ENCODE assay signal across 23 mouse cellular contexts in the genomic region with DNA sequence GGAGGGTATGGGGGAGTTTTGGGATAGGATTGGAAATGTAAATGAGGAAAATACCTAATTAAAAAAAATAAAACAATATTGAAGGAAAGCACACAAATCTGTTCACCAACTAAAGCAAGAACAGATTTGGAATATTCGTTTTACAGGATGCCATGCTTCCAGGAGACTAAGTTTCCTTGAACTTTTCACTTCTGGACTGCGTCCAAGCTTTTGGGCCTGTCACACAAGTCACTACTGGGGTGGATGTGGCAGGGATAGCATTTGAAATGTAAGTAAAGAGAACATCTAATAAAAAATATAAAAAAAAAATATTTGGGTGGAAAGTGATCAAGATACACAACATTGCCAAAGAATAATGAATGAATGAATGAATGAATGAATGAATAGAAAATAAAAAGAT.
"Had no signal": no experiment of that assay in that cellular context is flagged by ENCODE, and none has a peak within 500 bp of the region (broad histone marks: within the 10 kb centered on the region; RNA-seq: fewer than 3 reads in every experiment).

No protein-coding gene starts in this region.

- H3K4me1 ChIP-seq: limb, embryonic 10.5 days; limb, embryonic 13.5 days; liver, embryonic 12.5 days; liver, embryonic 15.5 days; midbrain, embryonic 12.5 days; midbrain, embryonic 15.5 days; neural tube, embryonic 12.5 days; neural tube, embryonic 15.5 days had no signal

- H3K27me3 ChIP-seq: limb, embryonic 13.5 days; liver, embryonic 12.5 days; liver, embryonic 15.5 days; midbrain, embryonic 12.5 days; midbrain, embryonic 15.5 days; neural tube, embryonic 12.5 days; neural tube, embryonic 15.5 days had no signal

- ATAC-seq: liver, embryonic 12.5 days; midbrain, embryonic 15.5 days had no signal

- H3K4me3 ChIP-seq: layer of hippocampus, adult 2 months; limb, embryonic 10.5 days; limb, embryonic 13.5 days; liver, embryonic 12.5 days; liver, embryonic 15.5 days; midbrain, embryonic 12.5 days; midbrain, embryonic 15.5 days; neural tube, embryonic 12.5 days; neural tube, embryonic 15.5 days had no signal

- H3K9me3 ChIP-seq: limb, embryonic 10.5 days; limb, embryonic 13.5 days; liver, embryonic 12.5 days; liver, embryonic 15.5 days; midbrain, embryonic 12.5 days; midbrain, embryonic 15.5 days; neural tube, embryonic 12.5 days; neural tube, embryonic 15.5 days had no signal

- H3K36me3 ChIP-seq: limb, embryonic 10.5 days; limb, embryonic 13.5 days; liver, embryonic 12.5 days; liver, embryonic 15.5 days; midbrain, embryonic 12.5 days; midbrain, embryonic 15.5 days; neural tube, embryonic 12.5 days; neural tube, embryonic 15.5 days had no signal

- H3K9ac ChIP-seq: limb, embryonic 13.5 days; liver, embryonic 12.5 days; liver, embryonic 15.5 days; midbrain, embryonic 12.5 days; midbrain, embryonic 15.5 days; neural tube, embryonic 12.5 days; neural tube, embryonic 15.5 days had no signal

- H3K27ac ChIP-seq: kidney, postnatal 0 days; layer of hippocampus, adult 2 months; limb, embryonic 10.5 days; limb, embryonic 13.5 days; liver, embryonic 12.5 days; liver, embryonic 15.5 days; macrophage; midbrain, embryonic 12.5 days; midbrain, embryonic 15.5 days; neural tube, embryonic 12.5 days; neural tube, embryonic 15.5 days; stomach, postnatal 0 days had no signal

- DNase-seq: kidney, adult 2 months; layer of hippocampus, adult 9-11 months; liver; lung, adult 18-20 months; lung, postnatal 14 days; right cerebral cortex, adult 18-20 months; right cerebral cortex, postnatal 14 days; right cerebral cortex, postnatal 4 days; thymus, adult 2 months; thymus, postnatal 14 days; thymus, postnatal 4 days had no signal

- H3K4me2 ChIP-seq: limb, embryonic 13.5 days; liver, embryonic 12.5 days; liver, embryonic 15.5 days; midbrain, embryonic 12.5 days; midbrain, embryonic 15.5 days; neural tube, embryonic 12.5 days; neural tube, embryonic 15.5 days had no signal
